25 mouse cellular contexts compared by ENCODE assay signal in genomic region chr12:55470442-55470841, GRCm38 (mm10). TPM values are rescaled to one million over a fixed set of nuclear protein-coding genes. Genes with fewer than 3 reads are reported as not detected.
DNase-seq lines count a peak whose midpoint lies in the region; ATAC-seq lines count a peak whose summit lies in the region.
"Had no signal": no experiment of that assay in that cellular context is flagged by ENCODE, and none has a peak within 500 bp of the region (broad histone marks: within the 10 kb centered on the region; RNA-seq: fewer than 3 reads in every experiment).

No protein-coding gene starts in this region.

- WGBS in forebrain, embryonic 10.5 days, result 50% methylated on average over 5 of the region's 5 CpGs
- 61% methylated on average over 5 of the region's 5 CpGs for WGBS in forebrain, embryonic 15.5 days
- 45% methylated on average over 5 of the region's 5 CpGs for WGBS in midbrain, embryonic 11.5 days
- WGBS in midbrain, embryonic 14.5 days, result 57% methylated on average over 5 of the region's 5 CpGs
- WGBS in limb, embryonic 11.5 days, result 34% methylated on average over 5 of the region's 5 CpGs

- peaks cover 24% of the 10 kb centered on the region for H3K27me3 ChIP-seq in forebrain, embryonic 10.5 days (ENCODE audit: poor library complexity, severe bottlenecking)
- no peaks in the 10 kb centered on the region for H3K27me3 ChIP-seq in forebrain, embryonic 15.5 days
- no peaks in the 10 kb centered on the region for H3K27me3 ChIP-seq in midbrain, embryonic 11.5 days (ENCODE audit: control insufficient read depth, insufficient read depth, low read length)
- no peaks in the 10 kb centered on the region; the same call in 1 of the 2 replicates for H3K27me3 ChIP-seq in midbrain, embryonic 14.5 days (ENCODE audit: control insufficient read depth, insufficient read depth, low read length)
- no peaks in the 10 kb centered on the region for H3K27me3 ChIP-seq in limb, embryonic 11.5 days (ENCODE audit: control insufficient read depth, insufficient read depth, low read length)
- H3K27me3 ChIP-seq: hindbrain, embryonic 15.5 days; intestine, embryonic 15.5 days; Patski; stomach, embryonic 15.5 days had no signal

- ATAC-seq in forebrain, embryonic 15.5 days (replicated peaks), result no peak
- ATAC-seq in midbrain, embryonic 11.5 days (ENCODE audit: low FRiP score), result no peak
- no peak for ATAC-seq in midbrain, embryonic 14.5 days (ENCODE audit: low FRiP score, low TSS enrichment)
- no peak for ATAC-seq in limb, embryonic 11.5 days (ENCODE audit: insufficient number of reproducible peaks, low FRiP score, low TSS enrichment, low read depth)
- ATAC-seq: intestine, embryonic 15.5 days; Patski had no signal

- peak overlapping the region; percentile 35; the same call in 1 of the 2 replicates for H3K27ac ChIP-seq in forebrain, embryonic 10.5 days
- no peak overlapping the region for H3K27ac ChIP-seq in forebrain, embryonic 15.5 days (replicated peaks)
- no peak overlapping the region for H3K27ac ChIP-seq in midbrain, embryonic 11.5 days (ENCODE audit: low read depth, low read length)
- H3K27ac ChIP-seq in midbrain, embryonic 14.5 days (replicated peaks; ENCODE audit: low read depth, low read length), result no peak overlapping the region
- no peak overlapping the region for H3K27ac ChIP-seq in limb, embryonic 11.5 days (replicated peaks; ENCODE audit: low read depth, low read length)
- H3K27ac ChIP-seq: heart, adult 2 months; hindbrain, embryonic 15.5 days; intestine, embryonic 15.5 days; liver, embryonic 13.5 days; macrophage; stomach, embryonic 15.5 days had no signal

- H3K4me1 ChIP-seq in forebrain, embryonic 10.5 days, result peaks cover 59% of the 10 kb centered on the region
- H3K4me1 ChIP-seq in forebrain, embryonic 15.5 days, result peaks cover 9% of the 10 kb centered on the region
- H3K4me1 ChIP-seq in midbrain, embryonic 11.5 days (ENCODE audit: control insufficient read depth, insufficient read depth, low read length), result peaks cover 19% of the 10 kb centered on the region
- peaks cover 27% of the 10 kb centered on the region for H3K4me1 ChIP-seq in midbrain, embryonic 14.5 days (ENCODE audit: control insufficient read depth, insufficient read depth, low read length)
- H3K4me1 ChIP-seq in limb, embryonic 11.5 days (ENCODE audit: control insufficient read depth, insufficient read depth, low read length), result peaks cover 7% of the 10 kb centered on the region; the same call in 1 of the 2 replicates

- H3K36me3 ChIP-seq in forebrain, embryonic 10.5 days (replicated peaks), result no peaks in the 10 kb centered on the region
- H3K36me3 ChIP-seq in forebrain, embryonic 15.5 days, result no peaks in the 10 kb centered on the region
- no peaks in the 10 kb centered on the region for H3K36me3 ChIP-seq in midbrain, embryonic 11.5 days (ENCODE audit: control insufficient read depth, insufficient read depth, low read length)
- H3K36me3 ChIP-seq in midbrain, embryonic 14.5 days (ENCODE audit: control insufficient read depth, insufficient read depth, low read length), result no peaks in the 10 kb centered on the region
- no peaks in the 10 kb centered on the region for H3K36me3 ChIP-seq in limb, embryonic 11.5 days (ENCODE audit: control insufficient read depth, insufficient read depth, low read length)
- H3K36me3 ChIP-seq: hindbrain, embryonic 15.5 days; intestine, embryonic 15.5 days; liver, embryonic 13.5 days; midbrain, embryonic 10.5 days; stomach, embryonic 15.5 days had no signal

- DNase-seq in forebrain, embryonic 10.5 days (ENCODE audit: extremely low spot score, low spot score), result no peak
- peak; percentile 82 for DNase-seq in midbrain, embryonic 11.5 days (ENCODE audit: low spot score, missing footprints)
- DNase-seq in midbrain, embryonic 14.5 days, result no peak
- DNase-seq in limb, embryonic 11.5 days (ENCODE audit: low spot score), result peak; percentile 42
- no peak for DNase-seq in thymus, postnatal 0 days (ENCODE audit: low spot score)
- DNase-seq in layer of hippocampus, adult 9-11 months, result no peak
- DNase-seq in right cerebral cortex, postnatal 10 days (ENCODE audit: low spot score in 2 of 2), result no peak
- DNase-seq: adrenal gland, adult 8-10 months; cerebellum, adult 18-20 months; cerebellum, postnatal 14 days; gastrocnemius, postnatal 36 days; heart, adult 2 months; heart, postnatal 36 days; kidney, postnatal 36 days; liver, embryonic 13.5 days; lung, adult 2 months; thymus, adult 18-20 months; thymus, postnatal 4 days had no signal

- H3K4me3 ChIP-seq in forebrain, embryonic 10.5 days, result no peak overlapping the region
- H3K4me3 ChIP-seq in forebrain, embryonic 15.5 days, result no peak overlapping the region
- H3K4me3 ChIP-seq in midbrain, embryonic 11.5 days (ENCODE audit: low read depth, low read length), result no peak overlapping the region
- H3K4me3 ChIP-seq in midbrain, embryonic 14.5 days (replicated peaks; ENCODE audit: low read depth, low read length), result no peak overlapping the region
- H3K4me3 ChIP-seq in limb, embryonic 11.5 days (ENCODE audit: low read depth, low read length), result no peak overlapping the region
- H3K4me3 ChIP-seq: heart, adult 2 months; hindbrain, embryonic 15.5 days; intestine, embryonic 15.5 days; liver, embryonic 13.5 days; midbrain, embryonic 10.5 days; stomach, embryonic 15.5 days had no signal

- H3K4me2 ChIP-seq in forebrain, embryonic 15.5 days (replicated peaks), result no peak overlapping the region
- no peak overlapping the region for H3K4me2 ChIP-seq in midbrain, embryonic 11.5 days
- no peak overlapping the region for H3K4me2 ChIP-seq in midbrain, embryonic 14.5 days (ENCODE audit: low read length)
- H3K4me2 ChIP-seq in limb, embryonic 11.5 days (ENCODE audit: low read depth, severe bottlenecking), result no peak overlapping the region
- H3K4me2 ChIP-seq: hindbrain, embryonic 15.5 days; intestine, embryonic 15.5 days; liver, embryonic 13.5 days; stomach, embryonic 15.5 days had no signal

- no peak overlapping the region for H3K9ac ChIP-seq in forebrain, embryonic 15.5 days (replicated peaks)
- H3K9ac ChIP-seq in midbrain, embryonic 11.5 days (ENCODE audit: low read length), result no peak overlapping the region
- H3K9ac ChIP-seq in midbrain, embryonic 14.5 days (replicated peaks; ENCODE audit: low read length), result no peak overlapping the region
- no peak overlapping the region for H3K9ac ChIP-seq in limb, embryonic 11.5 days (ENCODE audit: low read length)
- H3K9ac ChIP-seq: hindbrain, embryonic 15.5 days; intestine, embryonic 15.5 days; liver, embryonic 13.5 days; stomach, embryonic 15.5 days had no signal

- H3K9me3 ChIP-seq in forebrain, embryonic 10.5 days, result no peaks in the 10 kb centered on the region
- H3K9me3 ChIP-seq in forebrain, embryonic 15.5 days, result no peaks in the 10 kb centered on the region
- H3K9me3 ChIP-seq in midbrain, embryonic 11.5 days (ENCODE audit: control insufficient read depth, low read length), result no peaks in the 10 kb centered on the region
- H3K9me3 ChIP-seq in midbrain, embryonic 14.5 days (ENCODE audit: control insufficient read depth, low read length), result no peaks in the 10 kb centered on the region
- no peaks in the 10 kb centered on the region for H3K9me3 ChIP-seq in limb, embryonic 11.5 days (ENCODE audit: control insufficient read depth, low read length)
- H3K9me3 ChIP-seq: hindbrain, embryonic 15.5 days; intestine, embryonic 15.5 days; liver, embryonic 13.5 days; midbrain, embryonic 10.5 days; stomach, embryonic 15.5 days had no signal

RNA-seq across cellular contexts. Expression of gene Nfkbia, which starts 22.0 kb away (rescaled TPM):
- 34.3 and 36.1 TPM in 2 replicates for polyA plus RNA-seq in forebrain, embryonic 10.5 days (2016; fragmentation: Nextera tagmentation; extraction: Ambion mirVana)
- polyA plus RNA-seq in forebrain, embryonic 15.5 days (2015; fragmentation: Nextera tagmentation; extraction: Ambion mirVana), result 56.2 and 59.4 TPM in 2 replicates
- polyA plus RNA-seq in midbrain, embryonic 11.5 days (2014; fragmentation: Nextera tagmentation; extraction: Ambion mirVana), result 43.1 and 45.0 TPM in 2 replicates
- 49.6 and 52.1 TPM in 2 replicates for polyA plus RNA-seq in midbrain, embryonic 14.5 days (2014; fragmentation: Nextera tagmentation; extraction: Ambion mirVana)
- polyA plus RNA-seq in limb, embryonic 11.5 days (2014; fragmentation: Nextera tagmentation; extraction: Ambion mirVana), result 65.1 and 70.4 TPM in 2 replicates
- 296 and 339 TPM in 2 replicates for polyA plus RNA-seq in thymus, postnatal 0 days (2015; fragmentation: Nextera tagmentation; extraction: Ambion mirVana)

Comparison
In these comparisons a context has a peak if more than half of its experiments do, and no peak if none do; other contexts are left out.
1. DNase-seq: peak in midbrain, embryonic 11.5 days (single experiment) and limb, embryonic 11.5 days (single experiment); none in forebrain, embryonic 10.5 days (single experiment), midbrain, embryonic 14.5 days (single experiment), thymus, postnatal 0 days (single experiment), layer of hippocampus, adult 9-11 months (single experiment) and right cerebral cortex, postnatal 10 days (0 of 2).